Mouse (Mus musculus): ENCODE data around the gene Naa35.
A peak's percentile ranks its signal among the peaks of the same experiment; 100 is the strongest.

Naa35 gene

DNA sequence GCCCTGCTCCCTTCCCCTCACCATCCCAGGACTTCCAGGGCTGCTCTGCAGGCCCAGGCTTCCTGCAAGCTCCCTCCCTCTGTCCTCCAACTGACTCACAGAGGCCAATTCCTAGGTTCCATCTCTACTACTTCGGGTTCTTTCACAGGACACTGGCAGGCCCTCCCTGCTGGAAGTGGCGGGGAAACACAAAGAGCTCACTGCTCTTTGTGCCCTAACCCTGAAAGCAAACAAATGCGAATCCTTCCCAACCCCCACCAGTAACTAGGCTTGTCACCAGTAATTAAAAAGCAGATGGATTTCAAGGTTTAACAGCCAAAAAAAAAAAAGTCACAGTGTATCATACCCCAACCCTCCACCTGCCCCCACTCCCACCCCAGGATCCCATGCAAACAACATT is 89.2 kb downstream of the Naa35 start:
- no peak for DNase-seq

DNA sequence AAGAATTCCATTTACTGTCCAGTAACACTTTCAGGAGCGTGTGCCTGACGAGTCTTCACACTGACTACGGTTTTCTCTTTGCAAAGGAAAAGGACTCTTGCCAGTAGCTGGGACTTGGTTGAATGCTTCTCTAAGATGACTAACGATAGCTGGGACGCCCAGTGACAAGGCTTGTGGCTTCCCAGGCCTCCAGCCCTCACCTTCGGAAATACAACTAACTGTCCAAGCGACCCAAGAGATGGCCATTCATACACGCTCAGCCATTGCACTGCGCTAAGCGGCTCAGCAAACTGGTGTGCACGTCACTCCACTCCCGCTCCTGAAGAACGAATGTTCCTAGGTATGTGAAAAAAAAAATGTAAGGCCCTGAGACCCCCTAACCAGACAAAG is 89.7 kb downstream of the Naa35 start:
- no peak for DNase-seq

DNA sequence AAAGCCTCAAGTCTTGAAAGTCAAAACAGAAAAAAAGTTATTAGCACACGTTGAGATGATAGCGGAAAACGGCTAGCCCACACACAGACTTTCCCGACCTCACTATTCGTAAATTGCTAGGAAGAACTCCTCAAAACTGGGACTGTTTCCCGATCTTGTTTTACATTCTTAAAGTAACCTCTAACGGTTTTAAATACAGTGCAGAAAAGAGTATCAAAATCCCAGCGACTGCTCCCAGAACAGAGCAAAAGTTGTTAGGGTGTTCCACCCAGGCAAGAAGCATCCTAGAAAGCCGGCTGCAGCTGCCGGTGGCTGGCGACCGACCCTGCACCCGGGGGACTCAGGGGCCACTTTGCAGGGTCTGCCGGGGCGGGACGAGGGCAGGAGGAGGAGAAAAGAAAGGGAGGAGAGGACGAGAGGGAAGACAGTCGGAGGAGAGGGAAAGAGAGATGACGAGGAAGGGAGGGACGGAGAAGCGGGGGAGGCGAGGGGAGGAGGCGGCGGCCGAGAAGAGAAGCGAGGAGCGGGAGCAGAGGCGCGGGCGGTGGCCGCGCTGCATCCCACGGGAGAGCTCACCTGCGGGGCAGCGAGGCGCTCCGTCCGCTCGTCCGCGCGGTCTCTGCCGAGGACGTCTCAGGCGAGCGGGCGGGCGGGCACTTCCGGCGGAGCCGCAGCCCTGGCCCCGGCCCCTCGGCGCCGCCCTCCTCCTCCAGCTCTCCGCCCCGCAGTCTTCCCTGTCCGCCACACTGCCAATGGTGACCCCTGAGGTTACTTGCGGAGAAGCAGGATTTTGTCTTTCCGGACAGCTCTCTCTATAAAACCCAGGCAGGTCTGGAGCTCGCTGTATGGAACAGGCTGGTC is 90.3 kb downstream of the Naa35 start, which contains the start of gene Golm1:
Golm1 (minus strand) TSS at position 661 of the 861 bp plus-strand sequence.
- DNase-seq = peak; percentile 73 to 79

DNA sequence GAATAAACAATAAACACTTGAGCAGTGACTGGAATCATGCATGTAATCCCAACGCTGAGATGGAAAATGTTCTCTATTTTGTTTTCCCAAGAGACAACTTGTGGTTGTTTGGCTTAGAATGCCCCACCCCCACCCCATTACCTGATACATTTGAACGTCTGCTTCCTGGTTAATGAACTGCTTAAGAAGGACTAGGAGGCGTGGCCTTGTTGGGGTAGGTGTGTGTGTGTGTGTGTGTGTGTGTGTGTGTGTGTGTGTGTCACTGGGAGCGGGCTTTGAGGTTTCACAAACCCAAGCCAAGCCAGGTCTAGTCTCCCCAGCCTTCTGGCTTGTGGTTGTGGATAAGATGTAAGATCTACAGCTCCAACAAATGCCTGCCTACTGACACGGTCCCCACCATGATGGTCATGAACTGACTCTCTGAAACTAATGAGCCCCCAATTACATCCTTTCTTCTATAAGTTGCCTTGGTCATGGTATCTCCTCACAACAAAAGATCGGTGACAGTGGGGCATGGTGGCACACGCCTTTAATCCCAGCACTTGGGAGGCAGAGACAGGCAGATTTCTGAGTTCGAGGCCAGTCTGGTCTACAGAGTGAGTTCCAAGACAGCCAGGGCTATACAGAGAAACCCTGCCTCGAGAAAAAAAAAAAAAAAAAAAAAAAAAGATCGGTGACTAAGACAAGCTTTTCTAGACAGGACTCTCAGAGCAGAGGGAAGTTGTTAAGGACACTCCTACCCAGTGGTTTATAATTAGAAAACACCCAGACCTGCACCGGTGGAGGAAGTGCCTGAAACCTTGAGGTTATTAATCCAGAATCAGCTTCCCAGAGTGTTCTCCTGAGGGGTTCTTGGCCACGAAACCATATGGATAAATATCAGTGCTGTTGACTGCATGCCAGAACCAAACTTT is 91.5 kb downstream of the Naa35 start:
- DNase-seq = no peak

DNA sequence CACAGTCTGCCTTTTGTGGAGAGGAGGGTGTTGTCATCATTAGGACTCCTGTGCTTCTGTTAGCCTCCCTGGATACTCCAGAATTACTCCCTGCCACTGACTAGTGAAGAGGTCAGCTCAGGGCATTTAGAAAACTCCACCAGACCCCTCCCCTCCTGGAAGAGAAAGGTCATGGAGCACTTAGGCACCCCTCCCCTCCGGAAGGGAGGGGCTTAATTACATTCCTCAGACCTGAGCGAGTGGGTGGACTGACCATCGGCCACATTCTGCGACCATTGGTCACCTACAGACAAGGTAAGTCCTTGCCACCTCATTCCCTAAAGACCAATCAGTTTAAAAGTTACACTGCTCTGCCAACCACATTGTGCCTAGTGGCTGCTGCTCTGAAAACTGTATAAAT is 94.2 kb downstream of the Naa35 start:
- no peak for DNase-seq

GRCm38 (mm10) chr13:59679908-59680307 is 94.8 kb downstream of the Naa35 start:
- no peak for DNase-seq

DNA sequence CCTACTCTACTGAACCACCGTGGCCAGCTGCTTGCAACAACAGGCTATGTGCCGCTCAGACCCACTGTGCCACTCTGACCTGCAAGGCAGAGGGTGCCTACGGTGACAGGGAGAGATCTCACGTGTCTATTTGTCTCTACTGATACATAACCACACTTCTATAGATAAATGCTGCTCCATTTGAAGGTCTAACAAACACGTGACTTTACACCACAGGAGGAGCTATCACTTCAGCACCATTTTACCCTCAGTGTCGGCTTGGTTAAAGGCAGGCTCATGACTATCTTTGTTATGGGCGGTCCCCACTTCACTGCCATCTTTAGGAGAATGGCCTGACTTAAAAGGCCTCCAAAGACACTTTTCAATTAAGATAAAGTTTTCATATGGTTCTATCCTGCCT is 97.6 kb downstream of the Naa35 start:
- DNase-seq = no peak

GRCm38 (mm10) chr13:59685236-59685635 is 100.2 kb downstream of the Naa35 start:
- no peak for DNase-seq
